Mouse (Mus musculus) ovary, postnatal 14 days (tissue): ENCODE measurements around the gene Npr3.

Experiments
- DNase-seq: peaks from one replicate; pipeline ENCODE4 v3.0.0; 2022; ENCODE audit warnings: low spot score

Gene Npr3

GRCm38 (mm10) chr15:11906571-11907531 is at the start of gene Npr3:
TSS of gene Npr3 (minus strand) at chr15:11907287.
- DNase-seq: peak; percentile 23

GRCm38 (mm10) chr15:11956129-11956528 is 49.0 kb upstream of the Npr3 start:
- no peak for DNase-seq

- DNase-seq: no peak
These were observed 47.1 kb upstream of the Npr3 start for GRCm38 (mm10) chr15:11954190-11954589.

- no peak for DNase-seq
These were observed 45.1 kb upstream of the Npr3 start for GRCm38 (mm10) chr15:11952159-11952558.

GRCm38 (mm10) chr15:11951181-11951580 is 44.1 kb upstream of the Npr3 start:
- DNase-seq: no peak

- DNase-seq: no peak
These were observed 43.1 kb upstream of the Npr3 start for GRCm38 (mm10) chr15:11950144-11950543.

- DNase-seq: no peak
These were observed 42.4 kb upstream of the Npr3 start for GRCm38 (mm10) chr15:11949490-11949889.

- no peak for DNase-seq
These were observed 33.8 kb upstream of the Npr3 start for GRCm38 (mm10) chr15:11940855-11941254.

- DNase-seq: no peak
These were observed 20.7 kb upstream of the Npr3 start for GRCm38 (mm10) chr15:11927742-11928141.

- no peak for DNase-seq
These were observed 7.0 kb upstream of the Npr3 start for GRCm38 (mm10) chr15:11914101-11914500.

- DNase-seq: peak; percentile 10
These were observed 2.8 kb upstream of the Npr3 start for GRCm38 (mm10) chr15:11909875-11910274.

- no peak for DNase-seq
These were observed 1.1 kb upstream of the Npr3 start for GRCm38 (mm10) chr15:11908166-11908565.

- peak; percentile 13 for DNase-seq
These were observed 991 bp downstream of the Npr3 start for GRCm38 (mm10) chr15:11906021-11906570.

- peak; percentile 16 for DNase-seq
These were observed 2.0 kb downstream of the Npr3 start for GRCm38 (mm10) chr15:11904848-11905672.

GRCm38 (mm10) chr15:11904043-11904847 is 2.8 kb downstream of the Npr3 start:
- DNase-seq: peak; percentile 5

GRCm38 (mm10) chr15:11903196-11904042 is 3.7 kb downstream of the Npr3 start:
- no peak for DNase-seq

GRCm38 (mm10) chr15:11897617-11898016 is 9.5 kb downstream of the Npr3 start:
- DNase-seq: no peak

GRCm38 (mm10) chr15:11897162-11897561 is 9.9 kb downstream of the Npr3 start:
- DNase-seq: no peak

GRCm38 (mm10) chr15:11893969-11894368 is 13.1 kb downstream of the Npr3 start:
- DNase-seq: no peak

GRCm38 (mm10) chr15:11891395-11891794 is 15.7 kb downstream of the Npr3 start:
- DNase-seq: no peak
